Mouse (Mus musculus) mouse embryonic stem cell (cell line): Measurements from ENCODE around the gene Cacna2d4.

ENCODE experiments used
- in situ Hi-C, 2 experiments: fragments of 300-500 bp; cut with MboI; formaldehyde crosslinking; loops; 1 replicate in 1 of 2; 3 replicates in 1 of 2; pipeline ENCODE4 v1.14.3; 2019 to 2020; ENCODE audit warnings: low sequenced_read_pairs in 2 of 2, low pct_unique_long_range_greater_than_20kb in 1 of 2, mixed read lengths in 1 of 2; ENCODE audit not compliant: unreplicated experiment in 1 of 2

The Cacna2d4 gene

DNA sequence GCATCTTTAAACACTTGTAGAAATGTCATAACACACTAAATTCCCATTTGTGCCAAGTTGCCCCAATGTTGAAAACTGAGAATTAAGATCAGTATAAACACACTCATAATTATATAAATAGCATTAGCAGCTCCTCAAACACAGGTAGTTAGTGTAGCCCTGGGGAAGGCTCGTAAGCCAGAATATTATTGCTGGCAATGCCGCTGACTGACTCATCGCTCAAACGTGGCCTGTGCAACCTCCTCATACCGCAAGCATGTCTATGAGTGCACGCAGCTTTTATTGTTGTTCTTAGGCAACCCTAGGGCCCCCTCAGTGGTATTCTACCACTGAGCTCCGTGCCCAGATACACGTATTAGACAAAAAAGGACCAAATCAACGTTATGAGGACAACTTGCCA, 156.5 kb downstream of the Cacna2d4 start:
- in situ Hi-C loops, result no loop called here

DNA sequence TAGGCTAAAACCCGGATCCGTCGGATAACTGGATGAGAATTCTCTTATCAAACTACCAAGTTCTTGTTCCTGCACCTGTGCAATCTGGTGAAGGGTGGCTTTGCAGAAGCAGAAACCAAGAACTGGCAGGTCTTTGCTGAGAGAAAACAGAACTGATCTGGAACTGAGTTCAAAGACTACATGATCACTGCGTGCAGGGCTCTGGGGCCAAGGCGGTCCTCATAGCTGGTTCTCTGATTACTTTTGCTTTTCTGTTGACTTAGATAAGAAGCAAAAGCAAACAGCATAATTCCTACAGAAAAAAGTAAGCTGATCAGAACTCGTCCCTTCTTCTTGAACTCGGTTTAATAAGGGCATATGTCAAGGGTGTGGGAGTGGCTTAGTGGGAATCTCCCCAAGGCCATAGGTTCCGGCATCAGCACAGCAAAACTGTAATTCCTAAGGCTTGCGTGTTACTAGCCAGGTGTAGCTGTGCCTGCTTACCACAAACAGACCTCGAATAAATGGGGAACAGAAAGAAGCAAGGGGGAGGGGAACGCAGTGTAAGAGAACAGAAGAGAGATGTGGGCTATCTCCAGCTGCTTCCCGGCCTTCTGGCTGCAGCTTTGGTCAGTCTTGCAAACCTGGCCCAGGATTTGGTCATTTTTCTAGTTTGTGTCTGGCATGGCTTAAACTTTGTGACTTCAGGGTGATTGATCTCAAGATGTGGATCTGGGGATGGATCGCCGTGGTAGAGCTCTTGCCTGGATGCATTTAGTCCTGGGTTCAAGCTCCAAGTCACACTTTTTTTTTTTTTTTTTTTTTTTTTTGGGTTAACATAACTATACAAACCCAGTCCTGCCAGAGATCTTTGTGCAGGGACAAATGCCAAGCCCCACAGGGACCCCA, 159.3 kb downstream of the Cacna2d4 start:
- in situ Hi-C loops, result no loop called here

DNA sequence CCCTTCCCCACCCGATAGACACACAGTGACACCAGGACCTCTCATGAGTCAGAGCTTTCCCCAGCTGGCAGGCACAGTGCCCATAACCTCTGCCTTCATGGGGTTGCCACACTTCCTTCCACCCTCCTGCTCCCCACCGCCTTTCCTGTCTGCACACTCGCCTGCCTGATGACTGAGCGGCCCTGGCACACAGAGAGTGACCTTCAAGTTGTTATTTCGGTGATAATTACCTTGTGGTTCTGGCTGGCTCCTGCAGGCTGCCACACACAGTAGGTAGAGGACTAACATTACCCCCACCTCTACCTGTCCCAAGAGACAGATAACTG, 159.9 kb downstream of the Cacna2d4 start:
- in situ Hi-C loops, result no loop called here

DNA sequence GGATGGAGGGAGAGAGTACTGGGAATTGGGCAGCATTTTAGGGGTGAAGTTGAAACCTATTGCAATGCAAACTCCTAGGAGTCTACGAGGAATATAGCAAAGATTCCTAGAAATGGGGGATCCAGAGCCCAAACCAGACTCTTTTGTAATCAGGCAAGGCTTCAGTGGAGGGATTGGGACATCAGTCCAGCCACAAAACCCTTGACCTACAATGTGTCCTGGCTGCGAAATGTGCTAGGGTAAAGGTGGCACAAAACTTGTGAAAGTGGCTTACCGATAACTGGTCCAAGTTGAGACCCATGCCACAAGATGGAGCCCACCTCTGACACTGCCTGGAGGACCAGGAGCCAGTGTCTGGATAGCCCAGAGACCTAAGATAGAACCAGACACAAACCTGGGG, 163.0 kb downstream of the Cacna2d4 start:
- in situ Hi-C loops, result no loop called here

DNA sequence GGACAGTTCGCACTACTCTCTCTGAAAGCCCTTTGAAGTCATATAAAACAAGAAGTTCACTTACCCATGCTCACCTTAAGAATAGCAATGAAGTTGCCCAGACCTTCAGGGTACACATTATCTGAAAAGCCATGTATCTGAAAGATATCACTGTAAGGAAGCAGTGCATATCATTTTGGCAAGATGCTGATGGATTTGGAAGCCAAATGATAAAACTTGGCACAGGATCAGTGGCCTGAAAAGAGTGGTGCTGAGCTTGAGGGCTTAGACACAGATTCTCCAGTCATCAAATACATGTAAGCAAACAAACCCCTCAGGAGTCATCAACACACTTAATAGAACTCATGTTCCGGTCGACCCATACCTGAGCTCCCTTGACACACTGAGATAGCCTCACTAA, 164.3 kb downstream of the Cacna2d4 start:
- in situ Hi-C loops, result no loop called here

DNA sequence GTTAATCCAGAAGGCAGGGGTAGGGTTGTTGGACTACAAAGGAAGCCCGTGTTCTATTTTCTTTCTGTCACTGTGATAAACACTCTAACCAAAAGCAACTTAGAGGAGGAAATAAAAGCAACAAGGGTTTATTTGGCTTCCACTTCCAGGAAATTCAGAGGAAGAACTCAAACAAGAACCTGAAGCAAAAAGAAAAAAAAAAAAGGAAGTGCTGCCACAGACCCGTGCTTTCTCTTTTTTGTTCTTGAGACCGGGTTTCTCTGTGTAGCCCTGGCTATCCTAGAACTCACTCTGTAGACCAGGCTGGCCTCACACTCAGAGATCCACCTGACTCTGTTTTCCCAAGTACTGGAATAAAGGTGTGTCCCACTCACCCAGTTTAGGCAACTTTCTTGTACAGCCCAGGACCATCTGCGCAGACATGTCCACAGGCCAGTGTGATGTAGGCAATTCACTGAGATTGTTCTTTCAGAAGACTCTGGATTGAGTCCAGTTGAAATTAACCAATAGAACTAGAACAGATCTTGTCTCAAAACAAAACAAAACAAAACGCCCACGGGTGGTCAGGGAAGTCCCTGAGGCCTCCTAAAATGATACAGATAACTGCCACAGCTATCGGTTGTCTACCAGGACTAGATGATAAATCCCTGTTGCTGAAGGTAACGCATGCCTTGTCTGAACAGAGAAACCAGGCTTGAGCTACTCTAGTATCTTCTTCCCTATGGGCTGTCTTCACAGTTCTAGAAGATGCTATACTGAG, 165.4 kb downstream of the Cacna2d4 start:
- in situ Hi-C loops, result no loop called here
